Mouse (Mus musculus) C2C12 (cell line): Measurements from ENCODE around the gene Adcy7. TPM values are rescaled to one million over a fixed set of nuclear protein-coding genes. Genes with fewer than 3 reads are reported as not detected.

Experiments
- H3K27me3 ChIP-seq: one replicate; pipeline ENCODE4 v1.6.1; 2011; ENCODE audit not compliant: control insufficient read depth, insufficient read depth, insufficient read length
- H3K36me3 ChIP-seq: one replicate; pipeline ENCODE4 v1.6.1; 2011; ENCODE audit not compliant: control insufficient read depth, insufficient read depth
- H3K4me3 ChIP-seq: one replicate; pipeline ENCODE4 v1.5.1; 2011; ENCODE audit warnings: mild to moderate bottlenecking, control low read depth; ENCODE audit not compliant: poor library complexity, insufficient read depth, severe bottlenecking
- H3K79me2 ChIP-seq: one replicate; pipeline ENCODE4 v1.6.1; 2011; ENCODE audit not compliant: control insufficient read depth, insufficient read depth
- H3K79me3 ChIP-seq: one replicate; pipeline ENCODE4 v1.6.1; 2011; ENCODE audit warnings: low read depth, control low read depth
- H3ac ChIP-seq: one replicate; pipeline ENCODE3; 2011; ENCODE audit warnings: low read depth; ENCODE audit not compliant: control insufficient read depth, insufficient read length
- CEBPB ChIP-seq: IDR thresholded peaks from one replicate; pipeline ENCODE4 v1.6.1; 2011; ENCODE audit warnings: low read depth, mild to moderate bottlenecking, control low read depth, moderate library complexity
- CTCF ChIP-seq: IDR thresholded peaks from one replicate; pipeline ENCODE4 v1.5.1; 2011; ENCODE audit not compliant: control insufficient read depth, insufficient read depth, insufficient read length
- FOSL1 ChIP-seq: IDR thresholded peaks from one replicate; pipeline ENCODE4 v1.8.0; 2011; ENCODE audit warnings: mild to moderate bottlenecking, low read length; ENCODE audit not compliant: poor library complexity, insufficient read depth, severe bottlenecking
- MAX ChIP-seq: IDR thresholded peaks from one replicate; pipeline ENCODE4 v1.6.1; 2011; ENCODE audit warnings: mild to moderate bottlenecking, control low read depth
- MYOD1 ChIP-seq: IDR thresholded peaks from one replicate; pipeline ENCODE4 v1.6.1; 2011; ENCODE audit warnings: low read depth; ENCODE audit not compliant: control insufficient read depth, insufficient read length
- MYOG ChIP-seq: IDR thresholded peaks from one replicate; pipeline ENCODE4 v1.6.1; 2011; ENCODE audit not compliant: control insufficient read depth, insufficient read length; ENCODE audit errors: extremely low read depth
- USF1 ChIP-seq: IDR thresholded peaks from one replicate; pipeline ENCODE4 v1.6.1; 2011; ENCODE audit warnings: low read depth, mild to moderate bottlenecking, control low read depth, moderate library complexity
- polyA plus RNA-seq: library from polyadenylated mRNA; unstranded; fragments of >200 nt; fragmentation: generic; extraction: Trizol; gene quantifications from one replicate; pipeline ENCODE4 v1.2.1, GENCODE M21; 2012; ENCODE audit warnings: missing spikeins

Gene Adcy7
- polyA plus RNA-seq, 1 experiment, result 66.9 TPM

- Histone ChIP-seq H3K79me3 (peaks cover 2% of the 10 kb centered on the region), H3K27me3 (no peaks in the 10 kb centered on the region), H3K36me3 (peaks cover 95% of the 10 kb centered on the region), H3K79me2 (peaks cover 13% of the 10 kb centered on the region), H3K4me3 (no peak overlapping the region), H3ac (no peak overlapping the region)
- no peak for TF ChIP-seq MYOG
- no peak for TF ChIP-seq CTCF
- TF ChIP-seq MAX, result no peak
- TF ChIP-seq CEBPB, result no peak
- no peak for TF ChIP-seq MYOD1
- TF ChIP-seq USF1, result no peak
- TF ChIP-seq FOSL1, result no peak
Observed at GRCm38 (mm10) chr8:88321387-88321786, 49.2 kb downstream of the Adcy7 start.

DNA sequence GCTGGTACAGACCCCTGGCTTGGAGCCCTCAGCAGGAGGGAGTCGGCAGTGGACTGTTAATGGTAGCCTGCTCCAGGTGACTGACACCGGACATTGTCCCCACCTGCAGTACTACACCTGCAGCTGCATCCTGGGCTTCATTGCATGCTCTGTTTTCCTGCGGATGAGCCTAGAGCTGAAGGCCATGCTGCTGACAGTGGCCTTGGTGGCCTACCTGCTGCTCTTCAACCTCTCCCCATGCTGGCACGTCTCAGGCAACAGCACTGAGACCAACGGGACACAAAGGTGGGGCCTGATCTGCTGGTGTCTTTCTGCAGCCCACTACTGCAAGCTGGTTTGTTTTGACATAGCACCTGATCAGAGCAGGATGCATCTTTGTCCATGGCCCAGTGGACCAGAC lies 51.3 kb downstream of the Adcy7 start:
- TF ChIP-seq MYOG (no peak), CTCF (no peak), MAX (no peak), CEBPB (no peak), FOSL1 (no peak), USF1 (no peak), MYOD1 (no peak)
- peaks cover 96% of the 10 kb centered on the region for H3K36me3 ChIP-seq
- no peaks in the 10 kb centered on the region for H3K27me3 ChIP-seq
- H3K79me3 ChIP-seq, result no peaks in the 10 kb centered on the region
- no peak overlapping the region for H3ac ChIP-seq
- no peaks in the 10 kb centered on the region for H3K79me2 ChIP-seq
- H3K4me3 ChIP-seq, result no peak overlapping the region

GRCm38 (mm10) chr8:88324760-88325159 lies 52.6 kb downstream of the Adcy7 start:
- Histone ChIP-seq H3K79me2 (no peaks in the 10 kb centered on the region), H3K4me3 (no peak overlapping the region), H3K79me3 (no peaks in the 10 kb centered on the region), H3ac (no peak overlapping the region), H3K27me3 (no peaks in the 10 kb centered on the region), H3K36me3 (peaks cover 98% of the 10 kb centered on the region)
- TF ChIP-seq USF1, result no peak
- TF ChIP-seq MYOD1, result no peak
- no peak for TF ChIP-seq FOSL1
- TF ChIP-seq MAX, result no peak
- TF ChIP-seq MYOG, result no peak
- no peak for TF ChIP-seq CTCF
- no peak for TF ChIP-seq CEBPB

GRCm38 (mm10) chr8:88325251-88325650 lies 53.0 kb downstream of the Adcy7 start:
- H3K79me2 ChIP-seq, result no peaks in the 10 kb centered on the region
- H3K27me3 ChIP-seq, result no peaks in the 10 kb centered on the region
- H3K36me3 ChIP-seq, result peaks cover 99% of the 10 kb centered on the region
- H3ac ChIP-seq, result no peak overlapping the region
- H3K4me3 ChIP-seq, result no peak overlapping the region
- no peaks in the 10 kb centered on the region for H3K79me3 ChIP-seq
- TF ChIP-seq CEBPB, result no peak
- no peak for TF ChIP-seq FOSL1
- no peak for TF ChIP-seq CTCF
- TF ChIP-seq MYOD1, result no peak
- TF ChIP-seq MYOG, result no peak
- no peak for TF ChIP-seq USF1

DNA sequence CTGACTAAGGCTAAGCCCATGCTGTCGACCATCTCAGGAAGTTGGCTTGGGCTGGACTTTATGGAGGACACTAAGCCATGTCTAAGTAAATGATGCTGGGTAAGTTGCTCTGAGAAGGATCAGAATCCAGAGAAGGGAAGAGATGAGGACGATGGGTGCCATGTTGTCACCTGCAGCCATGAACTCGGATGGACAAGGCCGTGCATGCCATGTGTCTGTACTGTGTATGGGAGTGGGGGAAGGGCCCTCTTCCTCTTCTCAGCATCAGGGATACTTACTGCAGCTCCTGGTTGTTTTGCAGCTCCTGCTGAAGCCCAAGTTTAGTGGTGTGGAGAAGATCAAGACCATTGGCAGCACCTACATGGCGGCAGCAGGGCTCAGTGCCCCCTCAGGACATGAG lies 53.6 kb downstream of the Adcy7 start:
- H3ac ChIP-seq, result no peak overlapping the region
- no peak overlapping the region for H3K4me3 ChIP-seq
- H3K36me3 ChIP-seq, result peaks cover 99% of the 10 kb centered on the region
- no peaks in the 10 kb centered on the region for H3K79me3 ChIP-seq
- no peaks in the 10 kb centered on the region for H3K79me2 ChIP-seq
- TF ChIP-seq USF1 (no peak), CEBPB (no peak), MYOG (no peak), MYOD1 (no peak), FOSL1 (no peak), MAX (no peak), CTCF (no peak)
- no peaks in the 10 kb centered on the region for H3K27me3 ChIP-seq

DNA sequence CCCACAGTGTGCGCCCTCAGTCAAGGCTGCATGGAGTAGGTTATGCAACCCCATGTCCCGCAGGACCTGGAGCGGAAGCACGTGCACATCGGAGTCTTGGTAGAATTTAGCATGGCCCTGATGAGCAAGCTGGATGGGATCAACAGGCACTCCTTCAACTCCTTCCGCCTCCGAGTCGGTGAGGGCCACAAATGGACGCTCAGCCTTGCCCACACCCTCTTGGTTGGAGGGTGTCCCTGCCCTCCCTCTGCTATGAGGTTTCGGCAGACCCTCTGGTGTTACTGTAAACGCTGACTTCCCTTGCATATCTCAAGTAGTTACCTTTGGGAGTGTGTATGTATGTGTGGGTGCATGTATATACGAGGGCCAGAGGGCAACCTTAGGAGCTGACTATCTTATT lies 54.1 kb downstream of the Adcy7 start:
- Histone ChIP-seq H3K79me2 (no peaks in the 10 kb centered on the region), H3K36me3 (peaks cover 99% of the 10 kb centered on the region)
- TF ChIP-seq MYOD1 (no peak), CEBPB (no peak), USF1 (no peak), CTCF (no peak), MYOG (no peak), FOSL1 (no peak), MAX (no peak)

More for the DNA sequence above, 54.1 kb downstream of the Adcy7 start:
- Histone ChIP-seq H3ac (no peak overlapping the region), H3K79me3 (no peaks in the 10 kb centered on the region), H3K4me3 (no peak overlapping the region), H3K27me3 (no peaks in the 10 kb centered on the region)
